Mouse (Mus musculus): ENCODE measurements at regions not wholly inside any gene's neighbourhood (a gene's known extent, or its start where the extent isn't known, plus 50 kb on each side); places are given as distances from the start of the nearest gene placed in this dataset.

- in situ Hi-C loops (cut with MboI, MseI) = no loop called here
These were observed 547.9 kb upstream of the Lrrc6 start for GRCm38 (mm10) chr15:67048621-67049020.

- in situ Hi-C loops (cut with MboI, MseI) = no loop called here
These were observed 547.4 kb upstream of the Lrrc6 start for GRCm38 (mm10) chr15:67048148-67048547.

GRCm38 (mm10) chr15:67045920-67046804, 545.5 kb upstream of the Lrrc6 start:
- in situ Hi-C loops (cut with MboI, MseI) = no loop called here

- in situ Hi-C loops (cut with MboI, MseI) = no loop called here
These were observed 544.6 kb upstream of the Lrrc6 start for GRCm38 (mm10) chr15:67045329-67045728.

- in situ Hi-C loops (cut with MboI, MseI) = no loop called here
These were observed 544.1 kb upstream of the Lrrc6 start for GRCm38 (mm10) chr15:67044806-67045205.

- in situ Hi-C loops (cut with MboI, MseI) = no loop called here
These were observed 541.4 kb upstream of the Lrrc6 start for GRCm38 (mm10) chr15:67042131-67042530.

- in situ Hi-C loops (cut with MboI, MseI) = no loop called here
These were observed 539.5 kb upstream of the Lrrc6 start for GRCm38 (mm10) chr15:67040229-67040628.

GRCm38 (mm10) chr15:67039421-67039907, 538.8 kb upstream of the Lrrc6 start:
- in situ Hi-C loops (cut with MboI, MseI) = loop anchor here (5.0 kb wide), 1 partner anchor 67 kb away; no protein-coding TSS in a partner anchor

- in situ Hi-C loops (cut with MboI, MseI) = loop anchor here (5.0 kb wide), 1 partner anchor 65 kb away; no protein-coding TSS in a partner anchor
These were observed 536.9 kb upstream of the Lrrc6 start for GRCm38 (mm10) chr15:67037647-67038046.

- in situ Hi-C loops (cut with MboI, MseI) = loop anchor here (5.0 kb wide), 1 partner anchor 64 kb away; no protein-coding TSS in a partner anchor
These were observed 535.6 kb upstream of the Lrrc6 start for GRCm38 (mm10) chr15:67036341-67036740.

- in situ Hi-C loops (cut with MboI, MseI) = no loop called here
These were observed 533.2 kb upstream of the Lrrc6 start for GRCm38 (mm10) chr15:67033936-67034335.

- in situ Hi-C loops (cut with MboI, MseI) = no loop called here
These were observed 531.3 kb upstream of the Lrrc6 start for GRCm38 (mm10) chr15:67031866-67032526.

GRCm38 (mm10) chr15:67030975-67031374, 530.3 kb upstream of the Lrrc6 start:
- in situ Hi-C loops (cut with MboI, MseI) = no loop called here

- in situ Hi-C loops (cut with MboI, MseI) = no loop called here
These were observed 527.5 kb upstream of the Lrrc6 start for GRCm38 (mm10) chr15:67028161-67028560.

GRCm38 (mm10) chr15:67027751-67028150, 527.0 kb upstream of the Lrrc6 start:
- in situ Hi-C loops (cut with MboI, MseI) = no loop called here

GRCm38 (mm10) chr15:67025746-67026145, 525.0 kb upstream of the Lrrc6 start:
- in situ Hi-C loops (cut with MboI, MseI) = no loop called here

- in situ Hi-C loops (cut with MboI, MseI) = no loop called here
These were observed 523.7 kb upstream of the Lrrc6 start for GRCm38 (mm10) chr15:67024386-67024785.

GRCm38 (mm10) chr15:67023081-67023480, 522.4 kb upstream of the Lrrc6 start:
- in situ Hi-C loops (cut with MboI, MseI) = no loop called here

- in situ Hi-C loops (cut with MboI, MseI) = no loop called here
These were observed 520.7 kb upstream of the Lrrc6 start for GRCm38 (mm10) chr15:67021391-67021790.

- in situ Hi-C loops (cut with MboI, MseI) = no loop called here
These were observed 519.2 kb upstream of the Lrrc6 start for GRCm38 (mm10) chr15:67019891-67020290.

GRCm38 (mm10) chr15:67019194-67019661, 518.5 kb upstream of the Lrrc6 start:
- in situ Hi-C loops (cut with MboI, MseI) = no loop called here
